Mouse (Mus musculus) cerebellum, adult 11-12 months (tissue): ENCODE measurements around the gene Gm5591.
"Not testable (repeated sequence)": the region's sequence is repeated elsewhere in the genome, so short reads cannot be mapped to it uniquely, and the experiment has no call there.

Source experiments
- DNase-seq: peaks from one replicate; pipeline ENCODE4 v3.0.0; 2022

Gene Gm5591

GRCm38 (mm10) chr7:38528093-38528492 is at the start of gene Gm5591:
Gm5591 (minus strand) TSS chr7:38528193.
- DNase-seq = not testable (repeated sequence)

- DNase-seq = not testable (repeated sequence)
Observed at GRCm38 (mm10) chr7:38488468-38488867, 39.5 kb downstream of the Gm5591 start.
